Mouse (Mus musculus) left cerebral cortex, postnatal 10 days (tissue): ENCODE measurements around the gene Grap2. TPM values are rescaled to one million over a fixed set of nuclear protein-coding genes. Genes with fewer than 3 reads are reported as not detected.
"Not testable (repeated sequence)": the region's sequence is repeated elsewhere in the genome, so short reads cannot be mapped to it uniquely, and the experiment has no call there.

ENCODE experiments used
- DNase-seq, 2 experiments: peaks; one replicate each; pipeline ENCODE4 v3.0.0; 2021 to 2022; ENCODE audit warnings: low spot score in 2 of 2, mixed read lengths in 1 of 2; ENCODE audit errors: extremely low spot score in 1 of 2
- intact Hi-C: fragments of 180-260 bp; cut with DNase I; formaldehyde crosslinking; loops from one replicate; pipeline ENCODE4 v1.15.1; 2025
- total RNA-seq, 2 experiments: library from RNA; stranded (reverse); gene quantifications; 2 replicates each; pipeline ENCODE4 v1.2.3; 2021

The Grap2 gene
- total RNA-seq, 2 experiments from 2014 or later: 0.84 to 1.3 TPM

DNA sequence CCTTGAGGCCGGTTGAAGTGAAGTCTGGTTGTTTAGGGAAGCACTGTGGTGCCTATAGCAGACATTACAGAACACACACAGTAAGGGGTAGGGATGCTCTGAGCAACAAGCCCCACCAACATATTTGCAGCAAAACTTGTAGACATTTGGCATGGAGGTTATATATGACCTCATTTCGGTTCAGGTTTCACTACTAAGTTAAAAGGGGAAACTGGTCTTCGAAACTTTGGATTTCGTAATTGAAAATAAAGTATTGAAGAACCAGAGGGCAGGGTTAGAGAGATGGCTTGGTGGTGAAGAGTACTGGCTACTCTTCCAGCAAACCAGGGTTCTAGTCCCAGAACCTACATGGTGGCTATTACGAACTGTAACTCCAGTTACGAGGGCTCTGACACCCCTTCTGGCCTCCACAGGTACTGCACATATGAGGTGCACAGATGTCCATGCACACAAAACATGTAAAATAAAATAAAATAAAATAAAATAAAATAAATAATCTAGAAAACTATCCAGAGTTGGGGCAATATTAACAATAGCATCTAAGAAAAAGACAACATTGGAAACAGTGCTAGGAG is 8.7 kb upstream of the Grap2 start:
- DNase-seq: no peak
- intact Hi-C loops: no loop called here

DNA sequence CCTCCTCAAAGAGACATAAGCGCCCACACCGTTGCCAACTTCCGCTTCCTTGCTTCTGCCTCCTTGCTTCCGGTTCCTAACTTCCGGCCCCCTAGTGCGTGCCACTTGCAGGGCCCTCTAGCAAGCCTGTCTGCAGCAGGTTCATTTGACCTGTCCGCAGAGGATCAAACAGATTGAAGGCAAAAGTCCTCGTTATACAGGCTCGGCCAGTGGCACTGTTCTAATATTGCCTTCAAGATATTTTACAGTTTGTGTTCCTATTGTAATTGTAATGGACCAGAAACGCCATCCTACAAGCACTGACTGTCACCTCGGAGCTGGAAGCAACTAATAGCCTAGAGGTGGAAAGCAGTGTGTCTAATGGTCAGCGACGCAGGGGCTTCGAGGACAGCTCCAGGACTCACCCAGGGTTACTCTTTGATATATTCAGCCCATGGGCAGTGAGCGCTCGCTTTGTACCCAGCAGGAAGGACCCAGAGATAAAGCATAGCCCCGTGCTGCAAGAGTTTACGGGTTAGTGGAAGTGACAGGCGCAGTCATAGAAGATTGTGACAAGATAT is 7.2 kb upstream of the Grap2 start, which contains the start of gene Enthd1:
Gene Enthd1 (minus strand): TSS at position 51 of the 560 bp plus-strand sequence.
- no peak for DNase-seq
- intact Hi-C loops: no loop called here

DNA sequence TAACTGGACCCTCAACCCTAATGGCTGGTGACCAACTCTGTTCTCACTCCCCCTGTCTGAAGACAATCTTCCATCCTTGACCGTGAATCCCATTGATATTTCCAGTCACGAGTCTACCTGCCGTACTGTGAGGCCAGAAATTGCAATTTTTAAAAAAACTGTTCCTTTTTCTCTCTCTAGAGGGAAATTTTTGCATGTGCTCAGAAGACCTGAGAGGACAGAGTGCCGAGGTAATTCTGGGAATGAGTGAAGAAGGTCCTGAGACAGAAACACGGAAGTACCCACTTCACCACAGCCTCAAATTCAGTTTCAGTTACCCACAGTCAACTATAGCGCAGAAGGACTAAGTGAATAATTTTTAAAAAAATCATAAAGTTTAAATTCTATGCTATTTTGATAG is 5.7 kb upstream of the Grap2 start:
- no peak for DNase-seq
- intact Hi-C loops: no loop called here

DNA sequence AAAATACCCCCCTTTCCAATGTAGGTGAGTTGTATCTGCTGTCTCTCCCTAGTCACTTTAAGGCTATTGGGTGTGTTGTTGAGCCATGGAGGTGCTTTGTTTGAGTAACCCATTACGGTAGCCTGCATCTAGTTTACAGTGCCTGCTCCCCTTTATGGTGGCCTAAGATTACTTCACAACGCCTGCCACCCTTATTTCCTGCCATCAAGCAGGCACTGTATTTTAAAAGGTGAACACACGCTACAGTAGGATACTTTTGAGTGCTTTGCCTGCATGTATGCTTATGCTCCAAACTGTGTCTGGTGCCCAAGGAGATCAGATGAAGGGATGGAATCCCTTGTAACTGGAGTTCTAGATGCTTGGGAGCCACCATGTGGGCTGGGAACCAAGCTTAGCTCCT is 5.3 kb upstream of the Grap2 start:
- intact Hi-C loops: no loop called here
- no peak for DNase-seq

- intact Hi-C loops: no loop called here
- DNase-seq: no peak
Measured at GRCm38 (mm10) chr15:80567731-80568130, 4.7 kb upstream of the Grap2 start.

GRCm38 (mm10) chr15:80569205-80569604 is 3.2 kb upstream of the Grap2 start:
- intact Hi-C loops: no loop called here
- no peak for DNase-seq

GRCm38 (mm10) chr15:80570226-80570625 is 2.2 kb upstream of the Grap2 start:
- no peak for DNase-seq
- intact Hi-C loops: no loop called here

GRCm38 (mm10) chr15:80571611-80572010 is 783 bp upstream of the Grap2 start:
- intact Hi-C loops: no loop called here
- DNase-seq: no peak

DNA sequence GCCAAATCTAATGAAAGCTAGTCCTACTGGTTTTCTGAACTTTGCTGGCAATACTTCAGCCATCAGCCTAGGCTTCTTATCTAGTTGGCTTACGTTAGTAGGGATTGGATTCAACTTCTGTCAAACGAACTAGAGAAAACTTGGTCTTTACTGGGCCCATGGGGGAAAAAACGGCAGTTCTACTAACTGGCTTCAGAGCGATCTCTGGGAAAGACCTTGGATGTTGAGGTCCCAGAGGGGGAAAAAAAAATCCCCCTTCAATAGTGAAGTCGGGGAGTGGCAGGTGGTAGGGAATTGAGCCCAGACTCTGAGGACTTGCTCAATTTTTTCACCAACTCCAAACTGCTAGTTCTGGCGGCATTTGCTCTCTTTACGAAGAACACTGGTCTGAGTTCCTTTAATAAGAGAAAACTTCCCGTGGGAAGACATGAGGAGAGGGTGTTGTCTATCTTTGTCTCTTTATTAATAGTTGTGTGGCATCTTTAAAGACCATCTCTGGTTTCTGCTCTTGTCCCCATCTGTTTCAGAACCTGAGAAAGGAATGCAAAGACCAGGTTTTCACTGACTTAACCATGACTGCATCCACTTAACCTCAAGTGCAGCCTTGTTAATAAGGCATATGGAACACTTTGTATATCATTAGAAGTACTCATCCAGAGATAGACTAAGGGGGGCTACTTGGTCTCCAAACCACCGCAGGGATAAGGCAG is 572 bp downstream of the Grap2 start:
- DNase-seq: no peak
- intact Hi-C loops: no loop called here

DNA sequence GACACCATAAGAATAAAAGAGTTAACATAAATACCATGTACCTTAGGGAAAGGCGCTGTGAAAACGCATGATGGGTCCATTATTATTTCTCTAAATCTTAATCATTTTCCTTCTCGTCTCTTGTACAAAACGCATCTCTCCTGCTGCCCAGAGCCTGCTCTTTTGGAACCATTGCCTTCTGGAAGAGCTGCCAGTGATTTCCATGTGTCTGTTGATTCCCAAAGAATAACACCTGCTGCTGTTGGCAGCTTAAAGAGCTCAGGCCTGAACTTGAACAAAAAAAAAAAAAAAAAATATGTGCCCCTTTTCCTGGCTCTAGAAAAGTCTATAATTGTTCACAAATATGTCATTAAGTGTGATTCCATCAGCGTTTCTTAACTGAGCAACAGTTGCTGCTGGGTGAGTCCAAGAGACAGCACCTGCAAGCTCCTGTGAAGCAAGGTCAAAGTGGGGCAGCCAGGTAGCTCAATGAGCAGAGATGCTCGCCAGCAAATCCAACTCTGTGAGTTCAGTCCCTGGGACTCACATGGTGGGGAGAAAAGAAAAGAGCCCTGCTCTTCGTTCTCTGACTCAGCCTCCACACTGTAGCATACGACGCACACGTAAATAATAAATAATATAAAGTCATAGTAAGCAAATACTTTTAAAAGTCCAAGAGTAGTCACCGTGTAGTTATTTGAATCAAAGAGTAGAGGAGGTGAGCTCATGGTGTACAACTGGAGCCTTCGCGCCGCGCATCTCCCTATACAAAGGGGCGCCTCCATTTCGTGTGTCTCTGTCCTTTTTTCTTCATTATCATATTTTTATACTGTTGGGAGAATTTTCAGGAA is 2.0 kb downstream of the Grap2 start:
- no peak for DNase-seq
- intact Hi-C loops: no loop called here

- intact Hi-C loops: no loop called here
- no peak for DNase-seq
Measured at GRCm38 (mm10) chr15:80575817-80576370, 3.5 kb downstream of the Grap2 start.

GRCm38 (mm10) chr15:80576415-80576994 is 4.1 kb downstream of the Grap2 start:
- DNase-seq: no peak
- intact Hi-C loops: no loop called here

GRCm38 (mm10) chr15:80577166-80577960 is 5.0 kb downstream of the Grap2 start:
- intact Hi-C loops: no loop called here
- DNase-seq: no peak

- intact Hi-C loops: no loop called here
- no peak for DNase-seq
Measured at GRCm38 (mm10) chr15:80579121-80579520, 6.7 kb downstream of the Grap2 start.

- intact Hi-C loops, DNase-seq: not testable (repeated sequence)
Measured at GRCm38 (mm10) chr15:80580585-80580984, 8.2 kb downstream of the Grap2 start.

- DNase-seq: no peak
- intact Hi-C loops: no loop called here
Measured at GRCm38 (mm10) chr15:80582581-80583495, 10.4 kb downstream of the Grap2 start.

DNA sequence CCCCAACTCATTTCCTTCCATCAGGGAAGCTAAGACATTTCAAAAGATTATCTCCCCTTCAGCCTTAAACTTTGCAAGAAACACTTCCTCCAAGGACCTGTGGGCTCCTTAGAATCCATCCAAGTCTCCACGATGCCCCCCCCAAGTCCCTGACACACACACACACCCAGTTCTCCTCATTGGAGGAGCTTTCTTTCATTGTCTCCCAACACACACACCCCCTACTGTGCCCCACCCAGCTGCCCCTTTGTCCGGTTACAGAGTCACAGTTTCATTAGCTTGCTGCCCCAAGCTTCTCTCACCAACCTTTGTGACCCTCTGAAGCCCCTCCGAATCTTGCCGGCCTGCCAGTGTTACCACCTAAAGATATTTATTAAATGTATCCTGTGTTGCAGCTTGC is 13.9 kb downstream of the Grap2 start:
- no peak for DNase-seq
- intact Hi-C loops: no loop called here
